Mouse (Mus musculus): ENCODE data around the gene Scgb1a1.
"Not testable (repeated sequence)": the region's sequence is repeated elsewhere in the genome, so short reads cannot be mapped to it uniquely, and the experiment has no call there.

The Scgb1a1 gene

GRCm38 (mm10) chr19:9087821-9088220 lies at the start of gene Scgb1a1:
Gene Scgb1a1, minus strand, starts transcription at chr19:9087958.
- no peak for DNase-seq (ENCODE audit: low read depth in 2 of 2, low spot score in 2 of 2)

GRCm38 (mm10) chr19:9137159-9137558 lies 49.4 kb upstream of the Scgb1a1 start:
- no peak for DNase-seq (ENCODE audit: low read depth in 2 of 2, low spot score in 2 of 2)

GRCm38 (mm10) chr19:9135512-9136331 lies 48.0 kb upstream of the Scgb1a1 start, which contains the start of gene Asrgl1:
Gene Asrgl1, minus strand, starts transcription at chr19:9135636.
- DNase-seq (ENCODE audit: low read depth in 2 of 2, low spot score in 2 of 2), result peak; percentile 84 to 89

GRCm38 (mm10) chr19:9134746-9135511 lies 47.2 kb upstream of the Scgb1a1 start:
- DNase-seq (ENCODE audit: low read depth in 2 of 2, low spot score in 2 of 2), result peak in 1 of 2 experiments; percentile 40

- no peak for DNase-seq (ENCODE audit: low read depth in 2 of 2, low spot score in 2 of 2)
Observed at GRCm38 (mm10) chr19:9129996-9130395, 42.2 kb upstream of the Scgb1a1 start.

- DNase-seq (ENCODE audit: low read depth in 2 of 2, low spot score in 2 of 2), result no peak
Observed at GRCm38 (mm10) chr19:9128499-9129194, 40.9 kb upstream of the Scgb1a1 start.

GRCm38 (mm10) chr19:9123986-9124385 lies 36.2 kb upstream of the Scgb1a1 start:
- DNase-seq (ENCODE audit: low read depth in 2 of 2, low spot score in 2 of 2), result not testable (repeated sequence)

- DNase-seq (ENCODE audit: low read depth in 2 of 2, low spot score in 2 of 2), result no peak
Observed at GRCm38 (mm10) chr19:9122390-9122789, 34.6 kb upstream of the Scgb1a1 start.

- no peak for DNase-seq (ENCODE audit: low read depth in 2 of 2, low spot score in 2 of 2)
Observed at GRCm38 (mm10) chr19:9119655-9120425, 32.1 kb upstream of the Scgb1a1 start.

GRCm38 (mm10) chr19:9117275-9117674 lies 29.5 kb upstream of the Scgb1a1 start:
- DNase-seq (ENCODE audit: low read depth in 2 of 2, low spot score in 2 of 2), result no peak

GRCm38 (mm10) chr19:9116268-9116667 lies 28.5 kb upstream of the Scgb1a1 start:
- DNase-seq (ENCODE audit: low read depth in 2 of 2, low spot score in 2 of 2), result no peak

GRCm38 (mm10) chr19:9112043-9112442 lies 24.3 kb upstream of the Scgb1a1 start:
- no peak for DNase-seq (ENCODE audit: low read depth in 2 of 2, low spot score in 2 of 2)

GRCm38 (mm10) chr19:9110182-9110869 lies 22.6 kb upstream of the Scgb1a1 start:
- peak; percentile 42 to 57 for DNase-seq (ENCODE audit: low read depth in 2 of 2, low spot score in 2 of 2)

- no peak for DNase-seq (ENCODE audit: low read depth in 2 of 2, low spot score in 2 of 2)
Observed at GRCm38 (mm10) chr19:9108536-9108935, 20.8 kb upstream of the Scgb1a1 start.

- DNase-seq (ENCODE audit: low read depth in 2 of 2, low spot score in 2 of 2), result no peak
Observed at GRCm38 (mm10) chr19:9107379-9107755, 19.6 kb upstream of the Scgb1a1 start.

- no peak for DNase-seq (ENCODE audit: low read depth in 2 of 2, low spot score in 2 of 2)
Observed at GRCm38 (mm10) chr19:9106751-9107378, 19.1 kb upstream of the Scgb1a1 start.

- no peak for DNase-seq (ENCODE audit: low read depth in 2 of 2, low spot score in 2 of 2)
Observed at GRCm38 (mm10) chr19:9106096-9106495, 18.3 kb upstream of the Scgb1a1 start.

GRCm38 (mm10) chr19:9105101-9105685 lies 17.4 kb upstream of the Scgb1a1 start:
- DNase-seq (ENCODE audit: low read depth in 2 of 2, low spot score in 2 of 2), result no peak

GRCm38 (mm10) chr19:9103986-9104385 lies 16.2 kb upstream of the Scgb1a1 start:
- no peak for DNase-seq (ENCODE audit: low read depth in 2 of 2, low spot score in 2 of 2)

Data from CD8-positive naive resting alpha-beta T cell, adult 2 months (primary cell).